Mouse (Mus musculus) testis, adult 2 months (tissue): ENCODE results near the gene Dnmbp. TPM values are rescaled to one million over a fixed set of nuclear protein-coding genes. Genes with fewer than 3 reads are reported as not detected.

Experiments
- H3K27ac ChIP-seq: fragments of 200-500 bp; 2 replicates; pipeline ENCODE4 v1.5.1; 2012; ENCODE audit warnings: low read depth, low read length; ENCODE audit not compliant: control insufficient read depth, insufficient read depth
- H3K27me3 ChIP-seq: fragments of 200-500 bp; 2 replicates; pipeline ENCODE4 v1.6.1; 2012; ENCODE audit warnings: mild to moderate bottlenecking, low read length, moderate library complexity; ENCODE audit not compliant: control insufficient read depth, insufficient read depth
- H3K36me3 ChIP-seq: fragments of 200-500 bp; 2 replicates; pipeline ENCODE4 v1.6.1; 2012; ENCODE audit warnings: mild to moderate bottlenecking, low read length; ENCODE audit not compliant: control insufficient read depth, insufficient read depth
- H3K4me1 ChIP-seq: fragments of 200-500 bp; 2 replicates; pipeline ENCODE4 v1.6.1; 2012; ENCODE audit warnings: low read length; ENCODE audit not compliant: control insufficient read depth, insufficient read depth
- H3K4me3 ChIP-seq: fragments of 200-500 bp; 2 replicates; pipeline ENCODE4 v1.5.1; 2012; ENCODE audit warnings: low read depth, mild to moderate bottlenecking, low read length, moderate library complexity, mixed read lengths; ENCODE audit not compliant: control insufficient read depth
- CTCF ChIP-seq: fragments of 200-500 bp; IDR thresholded peaks from 2 replicates; pipeline ENCODE4 v1.5.1; 2012; ENCODE audit warnings: low read depth, mild to moderate bottlenecking, inconsistent platforms, low read length, moderate library complexity; ENCODE audit not compliant: control insufficient read depth, insufficient read depth, insufficient replicate concordance
- POLR2A ChIP-seq: fragments of 200-500 bp; IDR thresholded peaks from 2 replicates; pipeline ENCODE4 v1.6.1; 2012; ENCODE audit warnings: low read depth, mild to moderate bottlenecking, inconsistent platforms, low read length, moderate library complexity; ENCODE audit not compliant: control insufficient read depth
- polyA plus RNA-seq: library from polyadenylated mRNA; depleted of rRNA; stranded (reverse); fragments of >200 nt; gene quantifications from 2 replicates; pipeline ENCODE4 v1.2.3, GENCODE M21; 2012

The Dnmbp gene
- polyA plus RNA-seq, 1 experiment: 10.7 TPM

- H3K4me1 ChIP-seq: peaks cover 9% of the 10 kb centered on the region
- no peak overlapping the region for H3K27ac ChIP-seq
- no peaks in the 10 kb centered on the region for H3K36me3 ChIP-seq
- H3K4me3 ChIP-seq: no peak overlapping the region
- H3K27me3 ChIP-seq: no peaks in the 10 kb centered on the region
- TF ChIP-seq POLR2A (no peak), CTCF (no peak)
These were observed 33.7 kb upstream of the Dnmbp start for GRCm38 (mm10) chr19:43973711-43974110.

GRCm38 (mm10) chr19:43972129-43972528 lies 32.1 kb upstream of the Dnmbp start:
- TF ChIP-seq POLR2A (no peak), CTCF (no peak)
- Histone ChIP-seq H3K27ac (no peak overlapping the region), H3K4me1 (peaks cover 9% of the 10 kb centered on the region), H3K27me3 (no peaks in the 10 kb centered on the region), H3K4me3 (no peak overlapping the region), H3K36me3 (no peaks in the 10 kb centered on the region)

GRCm38 (mm10) chr19:43968436-43969026 lies 28.5 kb upstream of the Dnmbp start:
- no peaks in the 10 kb centered on the region for H3K36me3 ChIP-seq
- no peak overlapping the region for H3K4me3 ChIP-seq
- no peak overlapping the region for H3K27ac ChIP-seq
- H3K27me3 ChIP-seq: no peaks in the 10 kb centered on the region
- no peak for TF ChIP-seq POLR2A
- TF ChIP-seq CTCF: no peak
- no peaks in the 10 kb centered on the region for H3K4me1 ChIP-seq

GRCm38 (mm10) chr19:43966481-43966880 lies 26.5 kb upstream of the Dnmbp start:
- no peak overlapping the region for H3K27ac ChIP-seq
- H3K27me3 ChIP-seq: no peaks in the 10 kb centered on the region
- no peaks in the 10 kb centered on the region for H3K36me3 ChIP-seq
- TF ChIP-seq POLR2A (no peak), CTCF (no peak)
- H3K4me3 ChIP-seq: no peak overlapping the region
- H3K4me1 ChIP-seq: no peaks in the 10 kb centered on the region

GRCm38 (mm10) chr19:43965496-43966085 lies 25.6 kb upstream of the Dnmbp start:
- H3K4me3 ChIP-seq: no peak overlapping the region
- H3K27ac ChIP-seq: no peak overlapping the region
- no peak for TF ChIP-seq POLR2A
- TF ChIP-seq CTCF: no peak

GRCm38 (mm10) chr19:43962795-43963194 lies 22.8 kb upstream of the Dnmbp start:
- no peaks in the 10 kb centered on the region for H3K36me3 ChIP-seq
- no peaks in the 10 kb centered on the region for H3K4me1 ChIP-seq
- H3K27ac ChIP-seq: no peak overlapping the region
- no peaks in the 10 kb centered on the region for H3K27me3 ChIP-seq
- no peak overlapping the region for H3K4me3 ChIP-seq
- TF ChIP-seq CTCF (no peak), POLR2A (no peak)

More at GRCm38 (mm10) chr19:43965496-43966085, 25.6 kb upstream of the Dnmbp start:
- Histone ChIP-seq H3K4me1 (no peaks in the 10 kb centered on the region), H3K36me3 (no peaks in the 10 kb centered on the region), H3K27me3 (no peaks in the 10 kb centered on the region)

- Histone ChIP-seq H3K27me3 (no peaks in the 10 kb centered on the region), H3K36me3 (no peaks in the 10 kb centered on the region), H3K4me1 (no peaks in the 10 kb centered on the region), H3K27ac (no peak overlapping the region), H3K4me3 (no peak overlapping the region)
- TF ChIP-seq CTCF (peak; percentile 43; the same call in 1 of the 2 replicates), POLR2A (no peak)
These were observed 21.2 kb upstream of the Dnmbp start for GRCm38 (mm10) chr19:43961185-43961584.

GRCm38 (mm10) chr19:43960014-43960413 lies 20.0 kb upstream of the Dnmbp start:
- H3K4me1 ChIP-seq: no peaks in the 10 kb centered on the region
- no peak overlapping the region for H3K4me3 ChIP-seq
- H3K27ac ChIP-seq: no peak overlapping the region
- no peaks in the 10 kb centered on the region for H3K36me3 ChIP-seq
- TF ChIP-seq CTCF (no peak), POLR2A (no peak)
- no peaks in the 10 kb centered on the region for H3K27me3 ChIP-seq
